Mouse (Mus musculus): ENCODE measurements around the gene Ppm1a.

GRCm38 (mm10) chr12:72757596-72757995 is 341 bp downstream of the Ppm1a start:
- TF ChIP-seq CTCF (IDR thresholded peaks at IDR 0.05; ENCODE audit: borderline replicate concordance, extremely low read depth, insufficient read depth, insufficient read length), result no peak
- TF ChIP-seq POLR2A (IDR thresholded peaks at IDR 0.05; ENCODE audit: borderline replicate concordance, extremely low read depth, insufficient read depth, insufficient read length, poor library complexity, severe bottlenecking), result no peak
